Mouse (Mus musculus) brain, embryonic 14.5 days (tissue): ENCODE measurements around the gene 4930444G20Rik. TPM values are rescaled to one million over a fixed set of nuclear protein-coding genes. Genes with fewer than 3 reads are reported as not detected.
"Not testable (repeated sequence)": the region's sequence is repeated elsewhere in the genome, so short reads cannot be mapped to it uniquely, and the experiment has no call there.

Source experiments
- DNase-seq: peaks from one replicate; pipeline ENCODE4 v3.0.0-alpha.2; 2011; ENCODE audit warnings: low read depth
- CTCF ChIP-seq: fragments of 200-500 bp; IDR thresholded peaks from 2 replicates; pipeline ENCODE4 v1.5.1; 2012; ENCODE audit warnings: inconsistent platforms, mild to moderate bottlenecking, moderate library complexity, borderline replicate concordance; ENCODE audit not compliant: insufficient read depth, insufficient read length; ENCODE audit errors: extremely low read depth
- POLR2A ChIP-seq: fragments of 200-500 bp; IDR thresholded peaks from 2 replicates; pipeline ENCODE4 v1.6.1; 2012; ENCODE audit warnings: mild to moderate bottlenecking, inconsistent platforms, borderline replicate concordance; ENCODE audit not compliant: poor library complexity, insufficient read depth, insufficient read length, severe bottlenecking; ENCODE audit errors: extremely low read depth
- polyA plus RNA-seq: library from polyadenylated mRNA; depleted of rRNA; stranded (reverse); fragments of >200 nt; gene quantifications from 2 replicates; pipeline ENCODE4 v1.2.3, GENCODE M21; 2012; rRNA removed

The 4930444G20Rik gene
- not detected in 2 replicates for polyA plus RNA-seq

GRCm38 (mm10) chr10:22067979-22068378, at the start of gene 4930444G20Rik:
TSS of gene 4930444G20Rik (minus strand) at chr10:22068079.
- not testable (repeated sequence) for DNase-seq

GRCm38 (mm10) chr10:22074531-22074930, 6.7 kb upstream of the 4930444G20Rik start:
- TF ChIP-seq CTCF = no peak
- TF ChIP-seq POLR2A = no peak
- no peak for DNase-seq

- TF ChIP-seq POLR2A = no peak
- TF ChIP-seq CTCF = no peak; the same call in 1 of the 2 replicates
These were observed 4.9 kb upstream of the 4930444G20Rik start for GRCm38 (mm10) chr10:22072739-22073138.

GRCm38 (mm10) chr10:22070576-22070975, 2.7 kb upstream of the 4930444G20Rik start:
- no peak for DNase-seq
- TF ChIP-seq CTCF = no peak
- TF ChIP-seq POLR2A = no peak

More at GRCm38 (mm10) chr10:22072739-22073138, 4.9 kb upstream of the 4930444G20Rik start:
- no peak for DNase-seq

- no peak for TF ChIP-seq POLR2A
- no peak for TF ChIP-seq CTCF
- DNase-seq = no peak
These were observed 2.3 kb upstream of the 4930444G20Rik start for GRCm38 (mm10) chr10:22070168-22070567.

- TF ChIP-seq POLR2A = no peak
- no peak for TF ChIP-seq CTCF
- no peak for DNase-seq
These were observed 8.5 kb downstream of the 4930444G20Rik start for GRCm38 (mm10) chr10:22059415-22059814.

GRCm38 (mm10) chr10:22059026-22059325, 8.9 kb downstream of the 4930444G20Rik start:
- TF ChIP-seq POLR2A (no peak), CTCF (no peak)

GRCm38 (mm10) chr10:22058218-22059025, 9.5 kb downstream of the 4930444G20Rik start:
- no peak for TF ChIP-seq CTCF
- no peak for TF ChIP-seq POLR2A
- peak; percentile 96 for DNase-seq

More at GRCm38 (mm10) chr10:22059026-22059325, 8.9 kb downstream of the 4930444G20Rik start:
- no peak for DNase-seq

GRCm38 (mm10) chr10:22055308-22055707, 12.6 kb downstream of the 4930444G20Rik start:
- TF ChIP-seq CTCF (no peak), POLR2A (no peak)

GRCm38 (mm10) chr10:22036256-22036655, 31.6 kb downstream of the 4930444G20Rik start:
- peak; percentile 44 for DNase-seq
- TF ChIP-seq CTCF = peak; percentile 57; the same call in 1 of the 2 replicates

More at GRCm38 (mm10) chr10:22055308-22055707, 12.6 kb downstream of the 4930444G20Rik start:
- no peak for DNase-seq

- no peak for TF ChIP-seq POLR2A
- TF ChIP-seq CTCF = peak; percentile 18; the same call in 1 of the 2 replicates
- peak; percentile 40 for DNase-seq
These were observed 33.6 kb downstream of the 4930444G20Rik start for GRCm38 (mm10) chr10:22034303-22034702.

GRCm38 (mm10) chr10:22018618-22019017, 49.3 kb downstream of the 4930444G20Rik start:
- DNase-seq = no peak
- TF ChIP-seq CTCF (peak; percentile 24; the same call in 1 of the 2 replicates), POLR2A (no peak)
